Mouse (Mus musculus) v-Abl transformed pro-B cells (cell line): ENCODE results near the gene Gas6.

ENCODE experiments used
- in situ Hi-C, 2 experiments: fragments of 400-800 bp; cut with MboI; formaldehyde crosslinking; loops; one replicate each; pipeline ENCODE4 v1.15.1; 2025; ENCODE audit not compliant: unreplicated experiment in 2 of 2

The Gas6 gene

GRCm38 (mm10) chr8:13466989-13467388 lies 27.3 kb downstream of the Gas6 start:
- in situ Hi-C loops, result no loop called here

GRCm38 (mm10) chr8:13465324-13465723 lies 29.0 kb downstream of the Gas6 start:
- in situ Hi-C loops, result no loop called here

DNA sequence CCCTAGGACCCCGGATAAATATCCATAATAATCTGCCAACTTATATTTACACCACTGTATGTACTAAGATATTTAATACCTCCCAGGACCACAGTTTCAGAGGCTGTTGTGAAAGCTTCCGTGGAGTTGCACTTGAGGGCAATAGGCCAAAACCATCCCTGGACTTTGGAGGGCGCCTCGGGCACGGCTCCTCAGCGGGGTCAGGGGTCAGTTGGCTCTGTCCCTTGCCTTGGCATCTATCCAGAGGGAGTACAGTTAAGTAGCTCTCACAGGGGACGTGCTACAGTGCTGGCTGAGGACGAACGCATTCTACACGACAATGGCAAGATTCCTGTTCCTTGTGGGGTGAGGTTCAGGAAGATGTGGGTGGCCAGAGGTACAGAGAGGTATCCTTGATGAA lies 31.9 kb downstream of the Gas6 start:
- in situ Hi-C loops, result loop anchor here (5.0 kb wide), 3 partner anchors 40 to 80 kb away; no protein-coding TSS in a partner anchor

DNA sequence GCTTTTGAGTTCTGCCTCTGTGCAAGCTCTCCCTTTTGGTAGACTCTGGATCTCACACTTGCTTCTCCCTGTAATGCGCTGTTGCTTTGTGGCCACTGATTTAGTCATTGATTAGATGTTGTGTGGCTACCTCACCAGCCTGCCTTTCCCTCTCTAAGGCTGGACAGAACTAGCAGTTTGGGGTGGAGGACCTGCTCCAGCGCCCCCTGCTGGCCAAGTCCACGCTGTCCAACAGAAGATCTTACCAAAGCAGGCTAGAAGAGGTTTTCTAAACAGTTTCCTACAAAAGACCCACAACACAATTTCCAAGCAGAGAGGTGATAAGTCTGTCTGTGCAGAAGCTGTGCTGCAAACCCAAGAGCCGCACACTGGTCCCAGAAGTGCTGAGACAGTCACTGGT lies 32.4 kb downstream of the Gas6 start:
- in situ Hi-C loops, result loop anchor here (5.0 kb wide), 3 partner anchors 40 to 80 kb away; no protein-coding TSS in a partner anchor

GRCm38 (mm10) chr8:13461085-13461765 lies 33.1 kb downstream of the Gas6 start:
- in situ Hi-C loops, result loop anchor here (5.0 kb wide), 3 partner anchors 39 to 81 kb away; no protein-coding TSS in a partner anchor

DNA sequence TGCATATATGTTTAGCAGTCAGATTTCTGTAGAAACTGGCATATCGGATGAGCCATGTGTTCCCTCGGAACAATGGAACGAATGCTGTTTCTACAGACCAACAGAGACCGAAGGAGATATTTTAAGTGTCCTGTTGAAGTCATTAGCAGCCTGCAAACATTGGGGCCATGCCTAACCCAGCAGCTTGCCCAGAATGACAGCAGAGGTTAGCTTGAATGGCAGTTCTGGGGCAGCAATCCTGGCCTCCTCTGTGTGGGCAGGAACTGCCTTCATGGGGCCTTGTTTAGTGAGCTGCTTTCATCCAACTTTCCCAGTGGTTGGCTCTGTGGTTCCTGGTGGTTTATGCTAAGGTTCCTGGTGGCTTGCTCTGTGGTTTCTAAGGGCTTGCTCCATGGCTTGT lies 34.9 kb downstream of the Gas6 start:
- in situ Hi-C loops, result loop anchor here (5.0 to 10.0 kb wide), 3 partner anchors 293 to 325 kb away; partner anchors contain the start of genes Cdc16 (in 1 of the 2) and Upf3a (in 1 of the 2)

GRCm38 (mm10) chr8:13455295-13455694 lies 39.0 kb downstream of the Gas6 start:
- in situ Hi-C loops, result loop anchor here (5.0 to 10.0 kb wide), 3 partner anchors 297 to 330 kb away; partner anchors contain the start of genes Cdc16 (in 1 of the 2) and Upf3a (in 1 of the 2)

GRCm38 (mm10) chr8:13454341-13455113 lies 39.8 kb downstream of the Gas6 start:
- in situ Hi-C loops, result loop anchor here (5.0 to 10.0 kb wide), 3 partner anchors 298 to 330 kb away; partner anchors contain the start of genes Cdc16 (in 1 of the 2) and Upf3a (in 1 of the 2)

GRCm38 (mm10) chr8:13451747-13452277 lies 42.5 kb downstream of the Gas6 start:
- in situ Hi-C loops, result loop anchor here in 1 of 2 experiments (10.0 kb wide), 2 partner anchors 303 to 333 kb away; partner anchors contain the start of genes Cdc16 and Upf3a

GRCm38 (mm10) chr8:13448145-13448544 lies 46.1 kb downstream of the Gas6 start:
- in situ Hi-C loops, result loop anchor here (25.0 kb wide), 2 partner anchors 689 to 1389 kb away; no protein-coding TSS in a partner anchor

DNA sequence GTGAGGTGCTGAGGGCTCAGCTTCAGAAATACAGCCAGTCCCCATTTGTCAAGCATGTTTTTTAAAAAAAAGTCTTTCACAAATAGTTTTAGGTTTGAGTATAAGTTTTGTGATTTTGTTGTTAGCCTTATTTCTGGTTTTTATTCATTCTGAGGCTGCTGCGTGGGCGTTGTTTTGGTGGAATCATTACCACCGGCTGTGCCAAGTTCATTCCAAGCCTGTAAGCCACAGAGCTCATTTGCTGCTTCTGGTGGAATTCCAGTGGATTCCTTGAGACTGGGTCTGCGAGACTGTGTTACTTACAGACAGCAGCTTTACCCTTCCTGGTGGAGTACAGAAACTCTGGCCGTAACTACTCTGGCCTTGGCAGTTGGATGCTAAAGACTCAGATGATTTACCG lies 47.8 kb downstream of the Gas6 start:
- in situ Hi-C loops, result loop anchor here (25.0 kb wide), 2 partner anchors 691 to 1391 kb away; no protein-coding TSS in a partner anchor

DNA sequence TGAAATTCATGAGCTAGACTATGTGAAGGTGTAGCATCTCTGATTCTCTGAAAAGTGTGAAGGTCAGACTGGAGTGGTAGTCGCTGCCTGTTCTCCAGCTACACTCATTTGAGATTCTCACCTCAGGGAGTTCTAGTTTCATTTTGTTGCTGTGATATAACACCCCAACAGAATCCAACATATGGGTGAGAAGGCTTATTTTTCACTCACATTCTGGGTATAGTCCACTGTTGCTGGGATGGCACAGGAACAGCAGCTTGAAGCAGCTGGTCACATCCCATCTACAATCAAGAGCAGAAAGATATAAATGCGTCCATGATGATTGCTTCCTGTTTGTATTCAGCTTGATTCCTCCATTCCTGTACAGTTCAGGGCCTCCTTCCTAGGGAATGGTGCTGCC lies 52.1 kb downstream of the Gas6 start:
- in situ Hi-C loops, result loop anchor here (25.0 kb wide), 2 partner anchors 695 to 1395 kb away; no protein-coding TSS in a partner anchor

GRCm38 (mm10) chr8:13437531-13437930 lies 56.8 kb downstream of the Gas6 start:
- in situ Hi-C loops, result loop anchor here (25.0 kb wide), 2 partner anchors 700 to 1400 kb away; no protein-coding TSS in a partner anchor

GRCm38 (mm10) chr8:13436052-13436451 lies 58.2 kb downstream of the Gas6 start:
- in situ Hi-C loops, result loop anchor here (25.0 kb wide), 2 partner anchors 701 to 1401 kb away; no protein-coding TSS in a partner anchor

- in situ Hi-C loops, result loop anchor here (25.0 kb wide), 2 partner anchors 702 to 1402 kb away; no protein-coding TSS in a partner anchor
These were observed 59.4 kb downstream of the Gas6 start, which contains the start of gene Tmem255b for GRCm38 (mm10) chr8:13434889-13435288. Gene Tmem255b (plus strand): TSS chr8:13435189.

DNA sequence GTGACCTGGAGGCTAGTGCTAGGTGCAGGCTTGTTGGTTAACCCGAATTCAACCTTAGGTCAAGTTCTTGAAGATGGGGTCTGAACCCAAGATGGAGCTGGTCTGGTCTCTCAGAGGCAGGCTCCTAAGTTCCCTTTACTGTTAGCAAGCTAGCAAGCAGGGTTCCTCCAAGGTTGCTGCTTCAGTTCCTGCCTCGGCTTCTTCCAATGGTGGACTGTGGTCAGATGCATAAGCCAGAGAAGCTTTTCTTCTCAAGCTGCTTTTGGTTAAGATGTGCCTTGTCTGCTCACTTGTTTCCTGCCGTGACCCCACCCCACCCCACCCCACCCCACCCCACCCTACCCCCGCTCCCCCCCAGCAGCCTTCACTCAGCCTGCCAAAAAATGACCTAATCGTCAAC lies 61.2 kb downstream of the Gas6 start:
- in situ Hi-C loops, result loop anchor here (25.0 kb wide), 2 partner anchors 704 to 1404 kb away; no protein-coding TSS in a partner anchor

- in situ Hi-C loops, result loop anchor here (25.0 kb wide), 2 partner anchors 706 to 1406 kb away; no protein-coding TSS in a partner anchor
These were observed 63.4 kb downstream of the Gas6 start for GRCm38 (mm10) chr8:13430866-13431265.

GRCm38 (mm10) chr8:13430412-13430811 lies 63.9 kb downstream of the Gas6 start:
- in situ Hi-C loops, result loop anchor here (25.0 kb wide), 2 partner anchors 707 to 1407 kb away; no protein-coding TSS in a partner anchor

DNA sequence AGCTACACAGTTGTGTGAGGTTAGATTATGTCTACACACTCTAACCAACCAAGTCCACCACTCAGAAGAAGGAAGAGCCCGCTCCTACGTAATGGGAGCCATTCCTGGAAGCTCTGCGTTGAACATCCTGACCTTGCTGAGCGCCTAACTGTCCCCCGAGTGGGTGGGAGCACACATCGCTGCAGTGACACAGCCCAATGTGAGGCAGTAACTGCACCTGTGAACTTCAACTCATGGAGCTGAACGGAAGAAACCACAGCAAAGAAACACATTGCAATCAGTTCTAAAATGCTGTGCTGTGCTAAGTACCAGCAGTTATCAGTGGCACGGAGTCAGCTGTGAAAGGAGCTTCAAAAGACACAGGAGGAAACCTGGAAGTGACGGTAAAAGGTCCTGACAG lies 66.1 kb downstream of the Gas6 start:
- in situ Hi-C loops, result loop anchor here (10.0 to 25.0 kb wide), 3 partner anchors 357 to 1409 kb away; partner anchors contain the start of gene Upf3a (in 1 of the 2)

DNA sequence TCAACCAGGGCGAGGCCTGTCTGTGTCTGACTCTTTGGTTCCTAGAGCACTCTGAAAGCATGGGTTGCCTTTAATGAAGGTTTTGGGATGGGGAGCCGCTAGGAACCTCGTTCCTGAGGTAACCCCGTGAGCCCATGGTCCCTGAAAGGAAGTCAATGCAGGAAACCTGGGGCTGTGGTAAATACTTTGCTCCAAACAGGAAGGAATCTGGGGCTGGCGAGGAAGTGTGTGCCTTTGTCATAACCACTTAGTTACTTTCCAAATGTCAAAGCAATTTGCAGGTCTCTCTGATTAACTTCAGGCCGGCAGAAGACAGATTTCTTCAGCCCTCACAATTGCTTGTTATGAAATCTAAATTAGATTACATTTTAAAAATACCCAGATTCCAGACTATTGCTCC lies 66.9 kb downstream of the Gas6 start:
- in situ Hi-C loops, result loop anchor here (10.0 to 25.0 kb wide), 3 partner anchors 357 to 1410 kb away; partner anchors contain the start of gene Upf3a (in 1 of the 2)
